Mouse (Mus musculus) MEL (cell line): Measurements from ENCODE around the gene Sstr3. TPM values are rescaled to one million over a fixed set of nuclear protein-coding genes. Genes with fewer than 3 reads are reported as not detected.
A peak's percentile ranks its signal among the peaks of the same experiment; 100 is the strongest.

Experiments used
- DNase-seq: peaks from one replicate; pipeline ENCODE4 v3.0.0; 2011; ENCODE audit warnings: low read depth, low spot score
- H3K27ac ChIP-seq: 2 replicates; pipeline ENCODE4 v1.5.1; 2012; ENCODE audit warnings: low read depth, mild to moderate bottlenecking, control low read depth, low read length, moderate library complexity; ENCODE audit not compliant: control insufficient read depth
- H3K27me3 ChIP-seq, 2 experiments: fragments of 150-350 bp in 1 of 2; sonication (generic) in 1 of 2; 2 replicates each; pipeline ENCODE4 v1.6.1; 2012; ENCODE audit warnings: low read length in 2 of 2, mild to moderate bottlenecking in 2 of 2, improper control_type of control experiment in 1 of 2, moderate library complexity in 1 of 2; ENCODE audit not compliant: insufficient read depth in 2 of 2, control insufficient read depth in 1 of 2
- H3K36me3 ChIP-seq, 2 experiments: 2 replicates each; pipeline ENCODE4 v1.6.1; 2012 to 2014; ENCODE audit warnings: low read length in 2 of 2, improper control_type of control experiment in 1 of 2, inconsistent platforms in 1 of 2, mild to moderate bottlenecking in 1 of 2; ENCODE audit not compliant: insufficient read depth in 2 of 2, control insufficient read depth in 1 of 2
- H3K4me1 ChIP-seq, 2 experiments: fragments of 150-350 bp in 1 of 2; sonication (generic) in 1 of 2; 2 replicates each; pipeline ENCODE4 v1.6.1; 2012; ENCODE audit warnings: low read length in 2 of 2, improper control_type of control experiment in 1 of 2, mild to moderate bottlenecking in 1 of 2; ENCODE audit not compliant: insufficient read depth in 2 of 2, control insufficient read depth in 1 of 2
- H3K4me3 ChIP-seq, 2 experiments: fragments of 150-350 bp in 1 of 2; sonication (generic) in 1 of 2; 2 replicates each; pipeline ENCODE4 v1.5.1; 2012; ENCODE audit warnings: low read depth in 2 of 2, low read length in 2 of 2, mild to moderate bottlenecking in 2 of 2, moderate library complexity in 2 of 2, control low read depth in 1 of 2, improper control_type of control experiment in 1 of 2; ENCODE audit not compliant: control insufficient read depth in 1 of 2, insufficient read depth in 1 of 2
- H3K79me2 ChIP-seq: 2 replicates; pipeline ENCODE4 v1.6.1; 2012; ENCODE audit warnings: mild to moderate bottlenecking, low read length, moderate library complexity; ENCODE audit not compliant: control insufficient read depth, poor library complexity, insufficient read depth
- H3K9ac ChIP-seq: 2 replicates; pipeline ENCODE4 v1.6.1; 2012; ENCODE audit warnings: low read depth, mild to moderate bottlenecking, control low read depth, low read length, moderate library complexity; ENCODE audit not compliant: control insufficient read depth, poor library complexity, severe bottlenecking
- H3K9me3 ChIP-seq: fragments of 150-350 bp; sonication (generic); replicated peaks from 2 replicates; pipeline ENCODE4 v1.6.1; 2012; ENCODE audit warnings: mild to moderate bottlenecking, low read length, improper control_type of control experiment, moderate library complexity; ENCODE audit not compliant: insufficient read depth
- BHLHE40 ChIP-seq: IDR thresholded peaks from 2 replicates; pipeline ENCODE4 v1.6.1; 2012; ENCODE audit warnings: low read depth, mild to moderate bottlenecking, inconsistent platforms, low read length, improper control_type of control experiment, borderline replicate concordance
- CHD1 ChIP-seq: IDR thresholded peaks from 2 replicates; pipeline ENCODE4 v1.6.1; 2012; ENCODE audit warnings: low read depth, mild to moderate bottlenecking, inconsistent platforms, low read length, improper control_type of control experiment
- E2F4 ChIP-seq: IDR thresholded peaks from 2 replicates; pipeline ENCODE4 v1.6.1; 2011; ENCODE audit warnings: low read depth, low read length, improper control_type of control experiment, borderline replicate concordance
- EP300 ChIP-seq, 2 experiments: IDR thresholded peaks; 2 replicates each; pipeline ENCODE4 v1.6.1; 2011; ENCODE audit warnings: improper control_type of control experiment in 2 of 2, low read length in 2 of 2, low read depth in 1 of 2, mild to moderate bottlenecking in 1 of 2
- ETS1 ChIP-seq: IDR thresholded peaks from 2 replicates; pipeline ENCODE4 v1.6.1; 2012; ENCODE audit warnings: low read depth, mild to moderate bottlenecking, inconsistent platforms, low read length, improper control_type of control experiment, moderate library complexity
- GABPA ChIP-seq: IDR thresholded peaks from 2 replicates; pipeline ENCODE4 v1.6.1; 2012; ENCODE audit warnings: low read depth, mild to moderate bottlenecking, inconsistent platforms, low read length, improper control_type of control experiment, moderate library complexity
- HCFC1 ChIP-seq: IDR thresholded peaks from 2 replicates; pipeline ENCODE4 v1.6.1; 2012; ENCODE audit warnings: low read depth, mild to moderate bottlenecking, inconsistent platforms, low read length, improper control_type of control experiment, moderate library complexity
- KAT2A ChIP-seq: conservative IDR thresholded peaks from 2 replicates; pipeline ENCODE4 v1.6.1; 2012; ENCODE audit warnings: low read depth, low read length, improper control_type of control experiment, inconsistent platforms
- MAFK ChIP-seq: IDR thresholded peaks from 2 replicates; pipeline ENCODE4 v1.6.1; 2011; ENCODE audit warnings: low read depth, mild to moderate bottlenecking, low read length, improper control_type of control experiment, borderline replicate concordance
- MAX ChIP-seq: IDR thresholded peaks from 2 replicates; pipeline ENCODE4 v1.6.1; 2011; ENCODE audit warnings: low read length, improper control_type of control experiment
- MAZ ChIP-seq: IDR thresholded peaks from 2 replicates; pipeline ENCODE4 v1.6.1; 2012; ENCODE audit warnings: low read depth, mild to moderate bottlenecking, inconsistent platforms, low read length, improper control_type of control experiment
- MEF2A ChIP-seq: IDR thresholded peaks from 2 replicates; pipeline ENCODE4 v1.6.1; 2014; ENCODE audit warnings: low read depth, mild to moderate bottlenecking, inconsistent platforms, low read length, improper control_type of control experiment; ENCODE audit not compliant: poor library complexity, insufficient replicate concordance, severe bottlenecking; ENCODE audit errors: extremely low read depth
- MXI1 ChIP-seq: IDR thresholded peaks from 2 replicates; pipeline ENCODE4 v1.6.1; 2011; ENCODE audit warnings: mild to moderate bottlenecking, low read depth, low read length, improper control_type of control experiment
- MYB ChIP-seq: IDR thresholded peaks from 2 replicates; pipeline ENCODE4 v1.6.1; 2011; ENCODE audit warnings: mild to moderate bottlenecking, low read depth, low read length, improper control_type of control experiment
- NELFE ChIP-seq: IDR thresholded peaks from 2 replicates; pipeline ENCODE4 v1.6.1; 2011; ENCODE audit warnings: low read depth, low read length, improper control_type of control experiment
- NRF1 ChIP-seq: IDR thresholded peaks from 2 replicates; pipeline ENCODE4 v1.6.1; 2014; ENCODE audit warnings: low read depth, mild to moderate bottlenecking, inconsistent platforms, low read length, improper control_type of control experiment, moderate library complexity; ENCODE audit not compliant: poor library complexity, insufficient read depth, severe bottlenecking
- POLR2A ChIP-seq, 2 experiments: IDR thresholded peaks; 2 replicates each; pipeline ENCODE4 v1.6.1; 2011 to 2012; ENCODE audit warnings: low read length in 2 of 2, mild to moderate bottlenecking in 2 of 2, control low read depth in 1 of 2, improper control_type of control experiment in 1 of 2, low read depth in 1 of 2, moderate library complexity in 1 of 2; ENCODE audit not compliant: control insufficient read depth in 1 of 2, insufficient read depth in 1 of 2, poor library complexity in 1 of 2
- POLR2AphosphoS2 ChIP-seq: IDR thresholded peaks from 2 replicates; pipeline ENCODE4 v1.6.1; 2011; ENCODE audit warnings: low read length, improper control_type of control experiment
- POLR2AphosphoS5 ChIP-seq: IDR thresholded peaks from 2 replicates; pipeline ENCODE4 v1.6.1; 2012; ENCODE audit warnings: low read depth, borderline replicate concordance, mild to moderate bottlenecking, inconsistent platforms, low read length, moderate library complexity, mixed read lengths
- RAD21 ChIP-seq: IDR thresholded peaks from 2 replicates; pipeline ENCODE4 v1.6.1; 2011; ENCODE audit warnings: mild to moderate bottlenecking, low read depth, low read length, improper control_type of control experiment
- SIN3A ChIP-seq: IDR thresholded peaks from 2 replicates; pipeline ENCODE4 v1.6.1; 2012; ENCODE audit warnings: low read length, improper control_type of control experiment, inconsistent platforms
- TAL1 ChIP-seq: IDR thresholded peaks from 2 replicates; pipeline ENCODE4 v1.6.1; 2012; ENCODE audit warnings: mild to moderate bottlenecking, inconsistent platforms, low read length, moderate library complexity, mixed read lengths
- TBP ChIP-seq: IDR thresholded peaks from 2 replicates; pipeline ENCODE4 v1.8.0; 2011; ENCODE audit warnings: low read depth, low read length, improper control_type of control experiment
- UBTF ChIP-seq: IDR thresholded peaks from 2 replicates; pipeline ENCODE4 v1.6.1; 2012; ENCODE audit warnings: low read depth, mild to moderate bottlenecking, inconsistent platforms, low read length, improper control_type of control experiment, moderate library complexity, borderline replicate concordance; ENCODE audit not compliant: insufficient read depth
- USF1 ChIP-seq: IDR thresholded peaks from 2 replicates; pipeline ENCODE4 v1.6.1; 2014; ENCODE audit warnings: low read depth, mild to moderate bottlenecking, inconsistent platforms, low read length, improper control_type of control experiment, moderate library complexity
- ZC3H11A ChIP-seq: IDR thresholded peaks from 2 replicates; pipeline ENCODE4 v1.6.1; 2012; ENCODE audit warnings: low read depth, mild to moderate bottlenecking, inconsistent platforms, low read length, improper control_type of control experiment
- ZKSCAN1 ChIP-seq: IDR thresholded peaks from 2 replicates; pipeline ENCODE4 v1.6.1; 2012; ENCODE audit warnings: low read depth, mild to moderate bottlenecking, inconsistent platforms, low read length, improper control_type of control experiment, moderate library complexity
- ZMIZ1 ChIP-seq: IDR thresholded peaks from 2 replicates; pipeline ENCODE4 v1.6.1; 2012; ENCODE audit warnings: low read depth, mild to moderate bottlenecking, inconsistent platforms, low read length, improper control_type of control experiment, moderate library complexity
- polyA plus RNA-seq, 2 experiments: library from polyadenylated mRNA; stranded (reverse) in 1 of 2; unstranded in 1 of 2; fragments of >175 nt in 1 of 2; fragments of >200 nt in 1 of 2; gene quantifications; 2 replicates each; pipeline versions ENCODE4 v1.2.1 to v1.2.4; 2012; ENCODE audit warnings: low replicate concordance in 2 of 2, low read depth in 1 of 2; ENCODE audit not compliant: insufficient read length in 2 of 2, insufficient read depth in 1 of 2, missing spikeins in 1 of 2
- total RNA-seq: library from RNA; depleted of rRNA; stranded (reverse); fragments of 300-350 nt; gene quantifications from 2 replicates; pipeline ENCODE4 v1.2.3, GENCODE M21; 2012

The Sstr3 gene
- total and polyA plus RNA-seq, 3 experiments = not detected

GRCm38 (mm10) chr15:78576284-78576810 lies 31.9 kb upstream of the Sstr3 start:
- Histone ChIP-seq H3K9me3 (no peaks in the 10 kb centered on the region), H3K79me2 (peaks cover 8% of the 10 kb centered on the region), H3K9ac (no peak overlapping the region), H3K27me3 (no peaks in the 10 kb centered on the region), H3K27ac (no peak overlapping the region), H3K4me1 (peaks cover 3 to 18% of the 10 kb centered on the region in 2 experiments), H3K36me3 (peaks cover 0 to 7% of the 10 kb centered on the region in 2 experiments; a peak in 2 of 4 replicates), H3K4me3 (no peak overlapping the region)
- TF ChIP-seq ZC3H11A (no peak), RAD21 (no peak), BHLHE40 (no peak), UBTF (no peak), NRF1 (no peak), TAL1 (no peak), MYB (no peak), MEF2A (no peak), E2F4 (no peak), MAFK (no peak), GABPA (no peak), HCFC1 (no peak), KAT2A (no peak)
- DNase-seq = no peak

GRCm38 (mm10) chr15:78572658-78573397 lies 28.3 kb upstream of the Sstr3 start, which contains the start of gene Rac2:
Gene Rac2 (minus strand): TSS chr15:78572783.
- peaks cover 0 to 24% of the 10 kb centered on the region in 2 experiments; a peak in 3 of 4 replicates for H3K4me1 ChIP-seq
- peak within 1 kb of the TSS; percentile 71 to 75 for H3K4me3 ChIP-seq
- peaks cover 18% of the 10 kb centered on the region for H3K79me2 ChIP-seq
- peak; percentile 90 for DNase-seq
- no peaks in the 10 kb centered on the region for H3K9me3 ChIP-seq
- peak within 1 kb of the TSS; percentile 68 for H3K9ac ChIP-seq
- no peaks in the 10 kb centered on the region for H3K27me3 ChIP-seq
- peak within 1 kb of the TSS; percentile 84 for H3K27ac ChIP-seq
- H3K36me3 ChIP-seq = peaks cover 8 to 13% of the 10 kb centered on the region in 2 experiments; a peak in 3 of 4 replicates
- TF ChIP-seq CHD1 (0 out of 2 replicates have a peak, but pooled peaks have one; percentile 60), TBP (peak; percentile 77), KAT2A (no peak; the same call in 1 of the 2 replicates), ETS1 (peak; percentile 73), TAL1 (no peak), SIN3A (peak; percentile 76), POLR2AphosphoS2 (peak; percentile 88), POLR2AphosphoS5 (no peak), MAX (peak; percentile 86), HCFC1 (peak; percentile 71), MYB (no peak), ZKSCAN1 (peak; percentile 65; the same call in 1 of the 2 replicates), BHLHE40 (no peak), POLR2A (IDR thresholded peaks at IDR 0.05; ENCODE audit: control insufficient read depth in 1 of 2, insufficient read depth in 1 of 2, low read depth in 1 of 2, low read length in 2 of 2, poor library complexity in 1 of 2) (peak; percentile 51 to 90), MXI1 (peak; percentile 87), USF1 (0 out of 2 replicates have a peak, but pooled peaks have one; percentile 9), EP300 (IDR thresholded peaks at IDR 0.05; ENCODE audit: low read depth in 1 of 2, low read length in 2 of 2) (peak; percentile 41 to 61; a peak in 3 of 4 replicates), ZMIZ1 (peak; percentile 85), MEF2A (no peak), MAZ (peak; percentile 91), NELFE (peak; percentile 86), RAD21 (no peak)
